Mouse (Mus musculus): ENCODE measurements around the gene Ncor2.

Ncor2 gene

DNA sequence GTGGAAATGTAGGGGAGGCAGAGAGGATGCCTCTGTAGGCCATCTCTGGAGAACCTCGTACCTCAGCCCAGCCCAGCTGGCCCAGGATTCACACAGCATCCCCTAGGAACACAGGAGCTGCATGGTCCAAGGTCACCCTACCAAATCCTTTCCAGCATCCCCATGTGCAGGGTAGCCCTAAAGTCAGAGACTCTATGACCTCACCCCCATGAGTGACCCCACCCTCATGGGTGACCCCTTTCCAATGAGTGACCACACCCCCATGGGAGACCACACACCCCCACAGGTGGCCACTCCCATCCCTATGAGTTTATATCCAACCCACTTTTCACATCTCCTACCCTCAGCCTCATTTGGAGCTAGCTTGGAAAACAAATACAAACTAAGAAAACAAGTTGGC is 51.1 kb downstream of the Ncor2 start:
- DNase-seq (ENCODE audit: low read depth, low spot score), result no peak

DNA sequence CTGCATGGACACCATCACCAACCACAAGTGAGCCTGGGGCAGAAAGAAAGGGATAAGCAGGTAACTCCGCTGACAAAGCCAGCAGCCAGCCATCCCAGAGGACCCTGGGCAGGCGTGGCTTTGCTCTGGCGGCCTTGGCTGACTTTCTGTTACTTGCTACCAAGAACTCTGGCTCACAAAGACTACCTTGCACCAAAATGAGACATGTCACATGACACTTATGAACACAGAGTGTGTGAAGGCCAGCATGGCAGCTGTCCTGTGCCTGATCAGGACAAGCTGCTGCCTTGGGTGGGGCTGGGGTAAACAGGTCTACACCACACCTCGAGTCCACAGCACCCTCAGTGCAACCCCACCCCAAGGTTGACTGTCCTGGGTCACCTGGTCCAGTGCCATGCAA is 51.6 kb downstream of the Ncor2 start:
- no peak for DNase-seq (ENCODE audit: low read depth, low spot score)

DNA sequence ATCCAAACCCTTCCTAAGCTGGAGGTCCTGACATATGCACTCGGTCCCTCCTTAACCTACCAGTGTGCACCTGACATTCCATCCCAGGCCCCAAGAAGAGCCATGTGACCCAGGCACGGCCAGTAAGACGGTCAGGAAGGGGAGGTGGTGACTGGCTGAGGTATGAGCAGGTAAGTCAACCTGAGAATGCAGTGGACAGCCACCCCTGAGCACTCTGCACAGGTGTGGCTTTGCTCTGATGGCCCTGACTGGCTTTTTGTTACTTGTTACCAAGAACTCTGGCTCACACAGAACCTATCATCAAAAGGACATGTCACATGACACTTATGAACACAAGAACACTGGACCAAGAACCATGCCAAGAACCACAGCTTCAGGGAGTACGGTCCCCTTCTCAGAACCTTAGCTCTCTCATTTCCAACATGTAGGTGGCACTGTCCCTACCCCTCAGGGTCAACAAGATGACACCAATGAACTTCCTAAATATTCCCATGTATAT is 53.0 kb downstream of the Ncor2 start:
- no peak for DNase-seq (ENCODE audit: low read depth, low spot score)

DNA sequence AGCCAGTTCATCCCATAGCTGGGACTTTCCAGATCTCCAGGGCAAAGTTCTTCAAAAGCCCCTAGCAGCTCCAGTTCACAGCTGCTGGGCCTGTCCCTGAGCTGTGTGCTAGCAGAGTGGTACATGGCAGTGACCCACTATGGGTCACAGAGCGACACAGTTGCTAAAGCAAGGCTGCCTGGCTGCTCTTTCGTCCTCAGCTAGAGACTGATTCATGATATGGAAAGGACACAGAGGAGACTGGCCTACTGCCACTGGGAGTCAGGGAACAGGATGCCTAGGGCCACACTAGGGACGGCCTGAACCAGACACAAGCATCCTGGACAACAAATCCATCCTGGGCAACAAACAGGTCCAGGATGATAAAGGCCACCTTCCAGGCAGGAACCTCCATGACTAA is 53.8 kb downstream of the Ncor2 start:
- no peak for DNase-seq (ENCODE audit: low read depth, low spot score)

DNA sequence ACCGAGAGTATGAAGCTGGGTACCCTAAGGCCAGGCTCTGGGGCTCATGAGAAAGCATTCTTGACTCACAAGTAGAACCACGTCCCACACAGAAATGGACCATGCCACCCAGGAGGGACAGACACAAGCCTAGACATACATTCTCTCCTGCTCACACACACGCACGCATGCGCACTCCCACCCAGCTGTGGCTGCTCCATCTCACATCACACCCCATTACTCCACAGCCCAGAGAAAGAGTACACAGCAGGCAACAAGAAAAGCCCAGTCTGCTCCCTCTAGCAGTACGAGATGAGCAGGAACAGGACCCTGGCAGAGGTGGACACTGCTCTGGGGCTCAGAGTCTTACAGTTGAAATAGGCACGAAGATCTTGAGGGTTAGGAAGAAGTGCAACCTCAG is 55.0 kb downstream of the Ncor2 start:
- no peak for DNase-seq (ENCODE audit: low read depth, low spot score)

DNA sequence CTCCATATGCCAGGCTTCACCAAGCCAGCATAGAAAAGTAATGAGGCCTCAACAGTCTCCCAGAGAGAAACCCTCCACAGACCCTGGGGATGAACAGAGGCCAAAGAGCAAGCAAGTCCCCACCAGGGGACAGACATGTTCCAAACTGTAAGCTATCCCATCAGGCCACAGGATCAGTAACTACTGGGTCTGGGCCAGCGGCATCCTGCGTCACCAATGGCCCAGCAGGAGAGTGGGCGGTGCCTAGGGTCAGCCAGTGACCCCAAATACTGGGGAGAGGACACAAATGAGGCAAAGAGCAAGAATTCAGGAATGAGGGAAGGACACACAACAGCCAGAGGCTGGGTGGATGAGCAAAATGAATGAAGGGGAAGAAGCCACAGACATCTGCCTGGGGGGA is 55.8 kb downstream of the Ncor2 start:
- DNase-seq (ENCODE audit: low read depth, low spot score), result no peak

DNA sequence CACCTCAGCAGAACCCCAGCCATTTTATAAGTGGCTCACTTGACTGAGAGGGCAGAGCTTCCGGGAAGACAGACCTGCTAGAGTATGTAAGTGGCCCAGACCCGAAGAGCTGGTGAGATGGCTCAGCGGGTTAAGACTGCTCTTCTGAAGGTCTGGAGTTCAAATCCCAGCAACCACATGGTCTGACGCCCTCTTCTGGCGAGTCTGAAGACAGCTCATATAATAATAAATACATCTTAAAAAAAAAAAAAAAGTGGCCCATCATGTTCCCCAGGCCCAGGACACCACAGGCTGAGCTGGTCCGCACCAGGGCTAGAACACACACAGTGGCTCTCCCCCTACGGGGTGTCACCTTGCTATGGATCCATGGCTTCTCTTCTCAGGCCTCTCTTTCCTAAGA is 56.5 kb downstream of the Ncor2 start:
- DNase-seq (ENCODE audit: low read depth, low spot score), result no peak

DNA sequence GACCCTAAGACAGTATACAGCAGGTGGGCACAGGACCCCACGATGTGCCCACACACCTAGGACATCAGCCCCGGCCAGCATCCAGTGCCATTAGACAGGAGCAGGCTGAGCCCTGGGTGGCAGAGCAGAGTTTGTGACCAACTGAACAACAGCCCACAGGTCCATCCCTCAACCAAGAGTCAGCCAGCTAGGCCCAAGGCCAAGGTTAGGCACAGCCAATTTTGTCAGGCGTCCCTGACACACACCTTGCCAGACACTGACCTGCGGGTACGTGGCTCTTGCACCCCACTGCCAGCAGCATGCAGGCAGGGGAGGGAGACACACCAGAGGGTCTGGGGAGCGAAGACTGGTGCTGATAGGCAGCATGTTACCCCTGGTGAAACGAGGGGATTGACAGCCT is 57.0 kb downstream of the Ncor2 start:
- DNase-seq (ENCODE audit: low read depth, low spot score), result no peak

DNA sequence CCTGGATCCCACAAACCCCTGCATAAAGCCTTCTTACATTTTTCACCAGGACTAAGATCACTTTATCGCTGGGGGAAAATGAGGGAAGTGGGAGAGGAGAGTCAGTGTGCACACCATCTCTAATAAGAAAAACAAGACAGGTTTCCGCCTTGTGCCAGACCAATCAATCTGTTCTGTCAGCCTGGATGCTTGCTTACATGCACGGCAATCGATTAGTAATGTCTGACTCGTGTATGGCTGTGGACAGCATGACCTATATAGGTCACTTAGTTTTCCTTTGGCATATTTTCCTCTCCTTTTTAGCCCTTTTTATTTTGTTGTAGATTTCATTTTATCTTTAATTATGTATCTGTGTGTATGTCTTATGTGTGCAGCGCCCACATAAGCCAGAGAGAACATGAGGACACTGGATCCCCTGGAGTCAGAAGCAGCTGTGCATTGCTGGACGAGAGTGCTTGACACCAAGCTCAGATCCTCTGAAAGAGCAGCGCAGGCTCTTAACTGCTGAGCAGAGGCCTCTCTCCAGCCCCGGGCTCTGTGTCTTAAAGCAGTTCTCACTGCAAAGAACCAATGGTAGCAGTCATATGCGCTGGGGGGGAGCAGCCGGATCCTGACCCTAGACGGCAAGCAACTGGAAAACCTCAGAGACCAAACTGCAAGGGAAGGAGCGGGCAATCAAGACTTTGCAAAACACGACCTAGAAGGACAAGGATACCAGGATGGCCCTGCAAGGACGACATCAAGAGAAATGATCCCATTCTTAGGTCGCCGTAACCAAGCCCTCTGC is 58.3 kb downstream of the Ncor2 start:
- no peak for DNase-seq (ENCODE audit: low read depth, low spot score)

DNA sequence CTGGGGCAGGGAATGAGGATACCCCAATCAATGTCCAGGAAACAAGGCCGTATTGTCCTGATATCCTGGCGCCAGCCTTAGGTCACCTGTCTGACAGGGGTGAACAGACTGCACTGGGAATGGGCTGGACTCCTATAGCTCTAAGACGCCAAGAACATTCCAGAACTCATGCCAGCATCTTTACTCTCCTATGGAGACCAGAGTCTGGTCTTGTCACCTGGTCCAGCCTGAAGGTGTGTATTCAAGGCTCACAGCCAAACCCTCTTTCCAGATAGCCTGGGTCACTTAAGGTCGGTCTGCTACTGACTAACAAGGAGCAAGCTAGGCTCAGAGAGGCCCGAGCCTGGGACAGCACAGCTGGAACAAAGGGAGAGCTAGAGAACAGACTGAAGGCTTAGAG is 61.8 kb downstream of the Ncor2 start:
- no peak for DNase-seq (ENCODE audit: low read depth, low spot score)

DNA sequence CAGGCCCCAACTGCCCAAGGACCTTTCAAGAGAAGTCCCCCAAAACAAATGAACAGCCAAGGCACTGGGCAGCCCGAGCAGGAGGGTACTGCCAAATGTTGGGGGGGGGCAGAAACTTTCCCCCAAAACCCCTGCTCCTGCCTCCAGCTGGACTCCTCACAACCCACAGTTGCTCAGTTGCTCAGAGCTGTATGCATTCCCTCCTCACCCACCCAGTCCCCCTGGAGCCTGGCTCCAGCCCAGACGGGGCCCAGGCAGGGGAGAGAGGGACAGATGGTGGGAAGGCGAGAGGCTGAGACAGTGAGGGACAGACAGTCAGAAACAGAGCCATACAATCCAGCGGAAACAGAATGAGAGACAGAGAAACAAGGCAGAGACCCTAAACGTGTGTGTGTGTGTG is 66.0 kb downstream of the Ncor2 start:
- DNase-seq (ENCODE audit: low read depth, low spot score), result no peak

DNA sequence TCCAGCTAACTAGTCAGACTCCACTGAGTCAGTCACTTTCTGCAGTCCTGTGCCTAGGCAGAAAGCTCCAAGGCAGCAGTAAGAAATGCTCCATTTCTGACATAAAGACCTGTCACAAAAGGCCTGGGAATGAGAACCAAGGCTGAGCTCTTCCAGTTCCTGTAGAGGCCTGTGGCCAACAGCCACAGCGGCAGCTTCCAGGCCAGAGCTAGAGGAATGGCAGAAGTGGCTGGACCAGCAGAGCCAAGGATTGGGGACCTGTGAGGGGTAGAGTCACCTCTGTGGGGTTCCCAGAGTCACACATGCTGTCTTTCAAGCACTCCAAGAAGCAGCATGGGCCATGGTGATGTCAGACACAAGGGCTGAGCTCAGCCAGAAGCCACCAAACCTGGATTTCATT is 66.4 kb downstream of the Ncor2 start:
- DNase-seq (ENCODE audit: low read depth, low spot score), result no peak

DNA sequence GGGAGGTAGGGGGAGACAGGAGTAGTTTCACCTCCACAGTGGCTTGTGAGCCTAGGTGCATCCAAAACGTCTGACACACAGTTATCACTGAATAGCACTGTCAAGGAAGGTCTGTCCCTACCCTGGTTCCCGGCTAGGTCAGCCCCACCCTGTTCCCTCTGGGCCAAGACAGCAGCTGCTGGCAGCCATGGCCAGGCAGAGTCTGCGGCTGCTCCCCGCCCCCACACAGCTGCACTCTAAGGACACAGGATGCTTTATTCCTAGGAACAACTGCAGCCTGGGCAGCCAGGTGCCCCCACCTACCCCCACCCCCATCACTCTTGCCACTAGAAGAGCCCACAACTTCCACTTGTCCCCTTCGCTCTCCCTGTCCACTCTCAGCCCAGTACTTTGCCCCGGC is 67.9 kb downstream of the Ncor2 start:
- DNase-seq (ENCODE audit: low read depth, low spot score), result no peak

DNA sequence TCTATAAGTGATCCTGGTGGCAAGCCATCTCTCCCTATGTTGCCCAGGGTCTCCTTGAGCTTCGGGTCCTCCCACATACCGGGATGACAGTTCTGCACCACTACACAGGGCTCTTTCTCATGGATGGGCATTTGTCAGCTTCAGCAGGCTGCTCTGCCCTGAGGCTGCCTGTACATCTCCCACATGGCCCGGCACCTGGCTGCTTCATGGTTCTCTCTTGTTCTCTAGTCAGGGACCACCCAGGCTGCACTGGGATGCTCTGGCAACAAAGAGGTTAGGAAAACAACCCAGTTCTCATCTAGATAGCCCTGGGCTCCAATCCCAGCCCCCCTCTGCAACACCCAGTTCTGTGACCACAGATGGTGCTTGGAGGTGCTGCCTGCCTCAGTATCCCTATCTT is 68.3 kb downstream of the Ncor2 start:
- DNase-seq (ENCODE audit: low read depth, low spot score), result no peak

DNA sequence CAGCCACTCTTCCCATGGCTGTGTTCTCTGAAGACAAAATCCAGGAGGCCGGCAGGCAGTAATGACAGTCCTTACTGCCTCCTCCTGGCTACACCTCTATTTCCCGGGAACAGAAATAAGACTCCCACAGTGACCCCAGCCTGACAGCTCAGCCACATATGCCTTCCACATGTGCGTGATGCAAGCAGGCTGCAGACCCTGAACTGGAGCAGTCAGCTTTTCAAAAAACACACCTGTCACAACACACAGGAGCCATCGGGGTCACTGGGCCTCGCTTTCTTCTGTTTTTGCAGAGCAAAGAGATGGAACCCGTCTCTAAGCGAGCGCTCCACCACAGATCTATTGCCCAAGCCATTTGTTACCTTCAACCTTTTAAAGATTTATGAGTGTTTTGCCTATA is 68.8 kb downstream of the Ncor2 start:
- no peak for DNase-seq (ENCODE audit: low read depth, low spot score)

DNA sequence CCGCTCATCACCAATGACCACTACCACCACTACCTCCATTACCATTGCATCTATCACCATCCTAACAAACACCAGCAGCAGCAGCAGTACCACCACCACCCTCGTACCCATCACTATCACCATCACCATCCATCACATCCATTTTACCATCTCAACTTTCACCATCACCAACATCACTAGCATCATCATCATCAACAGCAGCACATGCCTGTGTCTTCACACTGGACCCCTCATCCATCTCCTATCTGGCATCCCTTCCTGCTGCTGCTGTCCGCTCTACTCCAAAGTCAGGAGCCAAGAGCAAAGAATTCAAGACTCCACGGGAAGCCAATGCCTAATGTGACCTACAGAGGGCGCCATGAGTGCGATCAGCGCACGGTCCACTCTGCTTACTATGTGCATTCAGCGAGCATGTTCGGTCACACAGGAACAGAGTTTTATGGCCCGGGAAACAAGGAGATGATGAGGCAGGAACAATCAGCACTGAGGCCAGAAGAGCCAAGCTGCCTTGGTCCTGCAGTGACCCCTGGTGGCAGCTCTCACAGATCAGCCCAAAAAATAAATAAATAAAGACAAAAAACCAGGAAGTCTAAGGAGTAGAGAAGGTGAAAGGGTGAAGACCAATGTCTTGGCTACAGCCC is 71.9 kb downstream of the Ncor2 start:
- peak; percentile 77 for DNase-seq (ENCODE audit: low read depth, low spot score)

DNA sequence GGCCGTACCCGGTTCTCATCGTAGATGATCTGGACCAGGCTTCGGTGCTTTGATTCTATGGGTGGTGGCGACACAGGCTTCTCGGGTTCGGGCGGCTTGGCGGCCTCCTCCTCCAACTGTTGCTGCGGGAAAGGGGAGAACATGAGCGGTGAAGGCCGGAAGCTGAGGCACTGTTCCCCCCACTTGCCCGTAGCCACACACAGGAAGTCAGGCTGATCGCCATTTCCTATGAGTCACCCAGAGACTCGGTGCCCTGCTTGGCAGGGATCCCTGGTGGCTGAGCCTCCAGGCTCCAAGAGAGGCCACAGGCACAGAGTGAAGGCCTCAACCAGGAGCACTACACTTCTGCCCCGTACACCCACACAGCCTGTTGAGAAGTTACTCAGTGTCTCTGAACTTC is 72.8 kb downstream of the Ncor2 start:
- peak; percentile 72 for DNase-seq (ENCODE audit: low read depth, low spot score)

DNA sequence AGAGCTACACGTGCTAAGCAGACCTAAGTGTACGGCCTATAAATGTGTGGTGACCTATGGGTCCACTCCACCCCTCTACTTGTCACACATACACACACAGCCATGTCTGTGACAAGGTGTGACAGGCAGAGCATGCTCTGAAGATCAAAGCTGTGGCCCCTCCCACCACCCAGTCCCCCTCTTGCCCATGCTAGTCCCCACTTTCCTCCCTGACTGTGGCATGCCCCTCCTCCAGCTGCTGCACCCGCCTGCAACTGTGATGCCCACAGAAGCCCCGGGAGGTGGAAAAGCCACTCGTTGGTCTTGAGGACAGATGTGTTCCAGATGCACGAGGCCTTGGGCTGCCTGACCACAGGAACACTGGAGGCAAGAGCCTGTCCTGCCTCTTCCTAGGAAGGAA is 74.2 kb downstream of the Ncor2 start:
- DNase-seq (ENCODE audit: low read depth, low spot score), result no peak

DNA sequence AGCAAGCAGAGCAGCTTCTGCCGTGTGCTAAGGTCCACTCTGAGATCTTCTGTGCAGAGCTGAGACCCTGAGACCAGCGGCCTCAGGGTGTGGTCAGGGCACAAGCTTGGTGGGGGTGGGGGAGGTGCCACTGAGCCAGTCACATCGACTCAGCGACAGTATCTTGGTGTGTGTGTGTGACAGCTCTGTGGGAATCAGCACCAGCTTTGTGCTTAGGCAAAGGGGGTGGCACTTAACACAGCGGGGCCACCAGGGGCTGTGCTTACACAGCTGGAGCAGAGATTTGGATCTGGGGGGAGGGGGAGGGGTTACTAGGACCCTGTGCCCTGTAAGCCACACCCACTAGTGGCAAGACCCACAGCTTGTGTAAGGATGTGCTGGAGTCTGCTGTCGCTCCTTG is 75.6 kb downstream of the Ncor2 start:
- DNase-seq (ENCODE audit: low read depth, low spot score), result no peak

DNA sequence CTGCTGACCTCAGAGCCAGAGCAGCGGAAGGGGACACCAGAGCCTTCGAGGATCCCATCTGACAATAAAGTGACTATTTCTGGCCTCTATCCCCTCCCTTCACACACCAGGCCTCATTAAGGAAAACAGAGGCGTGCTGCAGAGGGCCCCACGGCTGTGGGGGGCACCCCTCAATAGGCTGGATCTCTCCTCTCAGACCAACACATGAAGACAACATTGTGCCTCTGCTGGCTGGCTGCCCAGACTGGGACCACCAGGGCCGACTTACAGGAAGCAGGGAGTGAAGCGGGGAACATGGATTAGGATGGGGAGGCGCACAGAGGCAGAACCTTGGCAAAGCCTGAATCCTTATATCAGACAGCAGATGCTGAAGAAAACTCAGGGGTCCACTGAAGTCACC is 76.1 kb downstream of the Ncor2 start:
- no peak for DNase-seq (ENCODE audit: low read depth, low spot score)

DNA sequence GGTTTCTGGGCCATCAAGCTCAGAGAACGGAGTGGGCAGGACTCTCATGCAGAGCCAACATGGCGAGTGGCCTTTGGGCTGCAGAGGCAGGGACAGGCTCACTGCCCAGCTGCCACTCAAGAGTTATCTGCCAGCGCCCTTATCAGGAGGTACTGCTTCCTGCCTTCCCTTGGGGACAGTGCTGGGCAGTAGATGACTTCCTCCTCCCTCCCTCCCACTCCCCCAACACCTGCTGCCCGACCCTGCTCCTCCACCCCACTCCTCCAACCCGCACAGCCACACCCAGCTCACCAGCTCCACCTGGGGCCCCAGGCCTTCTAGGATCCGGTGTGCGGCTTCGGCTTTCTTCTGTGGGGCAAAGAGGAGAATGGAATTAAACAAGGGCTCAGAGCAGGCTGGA is 76.7 kb downstream of the Ncor2 start:
- no peak for DNase-seq (ENCODE audit: low read depth, low spot score)

DNA sequence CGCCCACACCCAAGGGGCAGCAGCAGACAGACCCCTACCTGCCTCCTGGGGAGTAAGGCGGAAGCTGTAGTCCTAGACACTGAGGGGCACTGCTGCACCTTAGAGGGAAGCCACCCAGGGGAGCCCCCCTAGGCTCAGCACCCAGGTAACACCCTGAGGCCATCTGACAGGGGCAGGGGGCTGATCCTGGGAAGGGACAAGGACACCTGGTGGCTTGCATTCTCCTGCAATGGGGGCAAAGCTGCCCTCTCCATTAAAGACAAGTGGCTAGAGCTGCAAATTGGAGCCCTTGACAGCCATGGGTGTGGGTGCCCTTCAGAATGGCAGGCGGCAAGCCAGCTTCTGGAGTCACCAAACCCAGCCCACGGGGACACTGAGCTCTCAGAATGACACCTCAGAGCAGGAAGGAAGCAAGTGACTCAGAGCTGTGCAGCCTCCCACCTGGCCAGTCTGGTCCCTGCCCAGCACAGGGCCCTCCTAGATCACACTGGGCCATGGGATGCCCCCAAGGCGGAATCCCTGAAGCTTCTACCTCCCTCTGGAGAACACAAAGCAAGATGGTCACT is 79.2 kb downstream of the Ncor2 start:
- DNase-seq (ENCODE audit: low read depth, low spot score), result no peak

DNA sequence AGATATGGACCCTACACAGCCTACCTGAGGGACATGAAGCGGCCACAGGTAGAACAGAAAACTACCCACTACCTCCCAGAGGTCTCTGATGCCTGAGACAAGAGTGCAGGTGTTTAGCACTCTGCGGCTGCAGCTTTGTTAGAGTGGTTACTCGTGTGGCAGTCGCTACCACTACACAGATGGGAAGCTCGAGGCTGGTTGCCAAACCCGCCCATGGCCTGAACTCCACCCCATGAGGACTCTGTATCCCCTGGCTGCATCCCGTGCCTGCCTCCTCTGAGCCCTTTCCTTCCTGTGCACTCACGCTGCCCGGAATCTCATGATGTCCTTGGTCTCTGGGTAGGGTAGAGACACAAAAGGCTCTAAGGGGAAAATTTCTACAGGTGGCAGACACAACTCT is 80.3 kb downstream of the Ncor2 start:
- DNase-seq (ENCODE audit: low read depth, low spot score), result no peak

All from CD4-positive, CD25-positive, alpha-beta regulatory T cell, adult 2 months (primary cell).